Mouse (Mus musculus) cerebellum, adult (tissue): ENCODE data around the gene C4bp.
"Not testable (repeated sequence)": the region's sequence is repeated elsewhere in the genome, so short reads cannot be mapped to it uniquely, and the experiment has no call there.

Source experiments
- ATAC-seq: cut with Nextera tagmentation; 2 replicates; pipeline ENCODE4 v1.9.2; 2017; ENCODE audit warnings: mild to moderate bottlenecking, moderate library complexity, mixed read lengths; ENCODE audit not compliant: insufficient number of reproducible peaks, low FRiP score, low TSS enrichment

Gene C4bp

DNA sequence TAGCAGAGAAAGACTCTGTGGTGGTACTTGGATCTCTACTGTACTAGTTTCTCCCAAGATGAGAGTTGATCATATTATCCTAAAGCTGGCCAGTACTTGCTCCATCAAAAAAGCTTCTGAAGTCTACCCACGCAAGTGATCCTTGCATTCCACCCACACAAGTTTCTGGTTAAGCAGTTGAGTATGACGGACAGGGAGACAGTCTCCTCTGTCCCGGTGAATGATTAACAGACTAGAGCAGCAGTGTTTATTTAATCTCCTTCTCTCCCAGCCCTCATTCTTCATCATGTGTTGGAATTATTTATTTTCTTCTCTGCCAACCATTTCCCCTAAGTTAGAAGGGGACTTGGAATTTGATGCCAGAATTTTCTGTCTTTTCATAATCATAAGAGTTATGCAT, at the start of gene C4bp:
TSS of gene C4bp (minus strand) at position 179 of the 400 bp plus-strand sequence.
- ATAC-seq = no peak

- no peak for ATAC-seq
These were observed 49.0 kb upstream of the C4bp start for GRCm38 (mm10) chr1:130710283-130711080.

DNA sequence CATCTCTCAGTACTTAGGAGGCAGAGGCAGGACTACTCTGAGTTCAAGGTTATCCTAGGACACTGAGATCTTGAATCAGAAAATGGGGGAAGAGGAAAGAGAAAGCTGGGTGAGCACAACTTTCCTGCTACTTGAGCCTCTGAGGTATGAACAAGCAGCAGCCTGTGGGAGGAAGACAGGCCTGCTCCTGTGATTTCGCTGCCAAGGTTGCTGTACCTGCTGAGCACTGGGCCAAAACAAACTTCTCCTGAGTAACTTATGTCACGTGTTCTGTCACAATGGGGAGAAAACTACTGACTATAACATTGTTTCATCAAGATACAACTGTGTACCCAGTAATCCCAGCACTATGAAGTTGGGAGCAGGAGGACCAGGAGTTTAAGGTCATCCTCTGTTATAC, 42.2 kb upstream of the C4bp start:
- ATAC-seq = no peak

DNA sequence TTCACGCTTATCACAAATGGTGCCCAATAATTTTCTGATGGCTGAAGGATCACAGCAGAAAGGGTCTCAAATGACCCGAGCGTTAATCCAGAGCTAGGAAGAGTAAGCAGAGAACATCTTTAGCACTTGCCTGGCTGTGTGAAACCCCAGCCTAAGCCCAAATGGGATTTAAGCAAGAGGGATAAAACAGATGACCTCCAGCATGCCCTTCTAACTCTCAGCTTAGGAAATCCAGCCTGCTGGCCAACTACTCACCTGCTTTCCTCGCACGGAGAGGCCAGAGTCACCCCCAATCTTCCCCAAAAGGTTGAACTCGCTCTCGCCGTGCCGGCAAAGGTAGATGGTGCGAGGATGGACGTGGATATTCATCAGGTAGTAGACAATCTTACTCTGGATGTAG, 40.5 kb upstream of the C4bp start:
- ATAC-seq = no peak

DNA sequence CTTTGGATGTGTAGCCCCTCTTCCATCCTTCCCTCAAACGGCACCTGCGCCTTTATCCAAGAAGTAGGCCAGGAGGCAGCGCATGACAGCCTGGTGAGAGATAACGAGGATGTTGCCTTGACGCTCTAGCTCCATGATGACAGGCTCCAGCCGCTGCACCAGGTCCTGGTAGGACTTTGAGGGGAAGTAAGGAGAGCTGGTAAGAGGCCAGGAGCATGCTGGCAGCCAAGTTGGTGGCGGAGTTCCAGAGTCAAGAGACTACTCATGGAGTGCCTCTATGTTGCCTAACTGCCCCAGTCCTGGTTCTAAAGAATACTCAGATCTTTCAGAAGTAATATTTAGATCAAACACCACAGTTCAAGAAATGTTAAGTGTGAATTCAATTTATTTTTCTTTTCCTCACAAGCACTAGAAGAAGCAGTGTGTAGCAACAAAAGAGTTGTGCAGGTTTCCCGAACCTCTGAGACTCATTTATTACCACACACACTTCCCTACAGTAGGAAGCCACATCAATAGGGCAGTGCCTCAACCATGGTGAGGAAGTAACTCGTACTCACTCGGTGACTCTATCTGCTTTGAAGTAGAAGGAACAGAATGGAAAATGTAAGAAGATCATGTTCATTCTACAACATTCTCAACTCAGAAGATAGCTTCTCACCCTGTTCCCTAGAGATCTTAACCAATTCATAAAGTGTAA, 38.7 kb upstream of the C4bp start:
- 0 out of 2 replicates have a peak, but pooled peaks have one; percentile 28 for ATAC-seq

- no peak for ATAC-seq
These were observed 37.2 kb upstream of the C4bp start for GRCm38 (mm10) chr1:130698601-130699000.

GRCm38 (mm10) chr1:130683905-130684304, 22.5 kb upstream of the C4bp start:
- ATAC-seq = no peak

DNA sequence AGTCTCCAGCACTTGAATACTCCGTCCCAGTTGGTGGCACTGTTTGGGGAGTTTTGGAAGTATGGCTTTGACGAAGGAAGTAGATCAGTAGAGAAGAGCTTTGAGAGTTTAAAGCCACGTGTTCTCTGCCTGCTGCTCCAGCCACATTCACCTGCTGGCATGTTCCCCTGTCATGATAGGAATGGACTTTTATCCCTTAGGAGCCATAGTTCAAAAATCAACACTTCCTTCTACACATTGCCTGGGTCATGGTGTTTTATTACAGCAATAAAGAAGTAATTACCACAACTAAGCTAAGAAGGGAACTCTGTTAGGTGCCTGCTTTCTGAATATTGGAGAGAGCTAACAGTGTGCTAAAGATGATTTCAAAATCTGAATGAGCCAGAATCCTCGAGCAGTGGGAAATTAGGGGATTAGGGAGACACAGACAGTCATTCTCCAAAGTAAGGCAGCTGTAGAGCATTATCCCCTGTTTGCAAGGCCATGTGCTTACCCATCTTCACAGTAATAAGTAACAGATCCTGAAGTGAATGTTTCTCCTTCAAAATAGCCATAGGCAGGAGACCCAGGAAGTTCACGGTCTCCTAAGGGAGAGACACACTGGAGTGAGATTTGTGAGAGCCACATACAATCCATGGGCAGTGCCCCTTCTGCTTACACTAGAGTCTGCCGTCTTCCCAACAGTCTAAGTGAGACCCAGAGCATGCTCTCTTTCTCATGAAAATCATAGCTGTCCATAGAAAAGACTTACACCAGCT, 20.4 kb upstream of the C4bp start:
- ATAC-seq = no peak

DNA sequence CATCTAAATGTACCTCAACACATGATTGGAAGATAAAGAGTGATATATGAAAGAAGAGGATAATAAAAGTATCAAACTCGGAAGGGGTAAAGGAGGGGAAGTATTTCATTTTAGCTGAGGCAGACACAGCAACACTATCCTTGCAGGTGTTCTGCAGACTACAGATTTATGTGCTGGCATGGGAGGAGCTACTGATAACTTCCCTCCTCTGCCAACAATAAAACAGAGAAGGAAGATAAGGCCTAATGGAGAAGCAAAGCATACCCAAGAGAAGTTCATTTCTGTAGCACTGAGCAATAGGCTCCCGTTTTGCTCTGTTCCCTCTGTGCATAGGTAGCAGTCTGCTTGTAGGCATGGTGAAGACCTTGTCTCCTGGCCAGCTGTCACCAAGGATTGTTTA, 19.6 kb upstream of the C4bp start:
- ATAC-seq = no peak

DNA sequence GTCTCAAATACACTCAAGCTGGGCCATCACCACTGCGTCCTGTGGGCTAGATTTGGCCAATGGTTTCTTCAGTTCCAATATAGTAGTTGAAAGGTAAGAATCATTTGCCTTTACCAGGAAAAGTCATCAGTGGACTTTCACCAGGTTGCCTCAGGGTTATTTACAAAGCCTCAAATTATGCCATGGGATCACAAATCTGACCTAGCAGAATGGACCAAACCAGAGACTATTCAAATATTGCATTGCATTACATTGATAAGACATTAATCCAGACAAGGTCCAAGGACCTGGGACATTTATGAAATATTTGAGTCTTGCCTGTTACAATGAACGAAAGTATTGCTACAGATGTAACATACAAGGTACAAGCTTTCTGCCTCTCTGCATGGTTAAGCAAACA, 17.1 kb upstream of the C4bp start:
- ATAC-seq = no peak

DNA sequence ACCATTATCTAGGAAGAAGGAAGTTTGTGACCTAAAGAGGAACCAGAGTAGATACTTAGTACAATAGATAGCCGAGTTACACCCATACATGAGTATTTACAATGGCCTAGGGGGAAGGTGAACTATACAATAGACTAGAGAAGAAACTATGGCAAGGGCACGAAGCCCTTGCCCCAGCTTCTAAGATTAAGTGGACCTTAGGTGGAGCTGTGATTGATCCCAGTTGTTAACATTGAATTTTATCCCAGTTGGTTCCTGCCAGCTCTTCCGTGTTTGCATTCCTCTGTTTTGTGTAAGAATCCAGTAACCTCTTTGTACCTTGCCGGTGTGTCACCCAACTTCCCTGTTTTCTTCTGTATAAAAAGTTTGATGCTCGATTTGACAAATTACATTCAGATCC, 2.1 kb upstream of the C4bp start:
- ATAC-seq = not testable (repeated sequence)

GRCm38 (mm10) chr1:130659641-130660040, 1.8 kb downstream of the C4bp start:
- ATAC-seq = not testable (repeated sequence)

DNA sequence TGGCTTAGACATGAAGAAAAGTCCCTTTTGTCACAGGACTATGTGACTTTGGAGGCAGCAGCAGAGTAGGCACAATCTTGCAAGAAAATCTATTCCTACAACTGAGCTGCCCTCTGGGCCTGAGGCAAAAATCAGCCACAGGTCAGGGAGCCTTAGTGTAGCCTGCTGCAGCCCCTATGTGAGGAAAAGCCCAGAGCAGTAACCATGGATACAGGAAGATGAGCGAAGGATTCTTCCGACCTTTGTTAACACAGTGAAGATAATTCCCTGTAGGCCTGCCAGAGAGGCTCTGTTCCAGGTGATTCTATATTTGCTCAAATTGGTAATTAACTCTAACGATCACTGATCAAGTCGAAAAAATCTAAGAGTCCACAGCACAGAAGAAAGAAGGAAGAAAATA, 17.3 kb downstream of the C4bp start:
- no peak for ATAC-seq

GRCm38 (mm10) chr1:130640967-130641366, 20.5 kb downstream of the C4bp start:
- ATAC-seq = no peak

GRCm38 (mm10) chr1:130633761-130634410, 27.5 kb downstream of the C4bp start:
- ATAC-seq = no peak

- ATAC-seq = no peak
These were observed 28.1 kb downstream of the C4bp start for GRCm38 (mm10) chr1:130633316-130633715.

GRCm38 (mm10) chr1:130629521-130629920, 31.9 kb downstream of the C4bp start, which contains the start of gene Zp3r:
Gene Zp3r, minus strand, starts transcription at chr1:130629621.
- no peak for ATAC-seq

DNA sequence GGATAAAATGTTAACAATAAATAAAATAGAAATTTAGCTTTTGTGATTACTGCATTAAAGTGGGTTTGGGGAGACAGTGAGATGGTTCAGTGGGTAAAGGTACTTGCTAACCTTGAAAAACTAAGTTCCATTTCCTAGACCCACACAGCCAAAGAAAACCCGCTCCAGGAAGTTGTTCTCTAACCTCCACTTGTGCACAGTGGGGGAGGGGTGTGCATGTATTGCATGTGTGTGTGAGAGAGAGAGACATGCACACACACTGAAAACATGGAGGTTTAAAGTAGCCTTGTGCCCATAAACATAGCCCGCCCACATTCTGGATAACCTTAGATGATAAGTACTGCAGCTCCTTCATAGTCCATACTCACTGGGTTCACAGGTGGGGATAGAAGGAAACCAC, 65.1 kb downstream of the C4bp start:
- no peak for ATAC-seq

- ATAC-seq = no peak
These were observed 72.8 kb downstream of the C4bp start for GRCm38 (mm10) chr1:130588659-130589058.
